Mouse (Mus musculus) erythroblast, adult 5-6 weeks (primary cell): Measurements from ENCODE around the gene Tvp23a. TPM values are rescaled to one million over a fixed set of nuclear protein-coding genes. Genes with fewer than 3 reads are reported as not detected.

ENCODE experiments used
- ATAC-seq: replicated peaks from 2 replicates; pipeline ENCODE4 v1.8.0; 2016; ENCODE audit warnings: moderate number of reproducible peaks, mild to moderate bottlenecking, moderate TSS enrichment, inconsistent platforms; ENCODE audit not compliant: poor library complexity, low FRiP score, severe bottlenecking
- total RNA-seq, 2 experiments: library from RNA; stranded (forward) in 1 of 2; stranded (reverse) in 1 of 2; fragments of 150-400 nt in 1 of 2; fragments of 200-764, 138-1000 nt in 1 of 2; gene quantifications; 2 replicates each; pipeline versions ENCODE4 v1.2.3 to v1.2.4; 2015 to 2017; ENCODE audit warnings: low replicate concordance in 2 of 2

The Tvp23a gene
- total RNA-seq (2015; ENCODE audit: low replicate concordance) (not detected in 2 replicates), total RNA-seq (2017; ENCODE audit: low replicate concordance) (not detected in 2 replicates)

GRCm38 (mm10) chr16:10447264-10447594 lies at the start of gene Tvp23a:
Gene Tvp23a, minus strand, starts transcription at chr16:10447362.
- ATAC-seq, result no peak

DNA sequence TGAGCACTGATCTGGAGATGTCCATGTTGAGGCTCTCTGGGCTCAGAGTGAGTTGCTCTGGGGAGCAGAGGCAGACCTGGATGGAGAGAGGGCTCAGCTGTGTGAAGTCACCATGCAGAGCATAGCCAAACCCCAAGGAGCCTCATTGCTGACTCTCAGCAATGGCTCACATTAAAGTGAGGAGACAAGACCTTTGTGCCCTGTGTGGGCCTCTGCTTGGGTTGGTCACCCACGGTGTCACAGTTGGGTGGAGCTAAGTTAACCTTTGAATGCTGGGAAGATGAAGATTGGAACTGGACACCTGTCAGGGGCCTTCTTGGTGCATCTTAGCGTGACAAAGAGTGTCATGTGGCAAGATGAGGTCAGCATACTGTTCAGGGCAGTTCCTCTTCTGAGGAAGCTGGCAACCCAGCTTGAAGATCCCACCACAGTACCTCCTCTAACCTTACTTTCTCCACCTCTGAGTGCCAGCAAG lies 48.7 kb upstream of the Tvp23a start:
- ATAC-seq, result no peak

GRCm38 (mm10) chr16:10492587-10492986 lies 45.4 kb upstream of the Tvp23a start:
- ATAC-seq, result no peak

DNA sequence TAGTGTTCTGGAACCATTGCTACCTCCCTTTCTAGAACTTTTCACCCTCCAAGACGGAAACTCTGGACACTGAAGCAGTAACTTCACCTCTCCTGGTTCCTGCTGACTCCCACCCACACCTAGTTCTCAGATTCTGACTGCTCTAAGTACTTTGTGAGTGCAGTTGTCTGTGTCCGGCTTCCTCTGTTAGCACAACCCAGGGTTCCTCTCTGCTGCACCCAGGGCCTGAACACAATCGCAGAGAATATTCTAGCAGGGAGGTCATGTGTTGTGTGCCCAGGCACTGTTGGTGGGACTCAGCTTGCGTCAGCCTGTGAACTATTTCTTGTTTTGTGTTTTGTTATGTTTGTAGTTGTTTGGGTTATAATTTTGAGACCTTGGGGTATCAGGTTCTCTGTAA lies 44.6 kb upstream of the Tvp23a start:
- ATAC-seq, result no peak

- ATAC-seq, result no peak
Observed at GRCm38 (mm10) chr16:10490503-10491150, 43.5 kb upstream of the Tvp23a start.

DNA sequence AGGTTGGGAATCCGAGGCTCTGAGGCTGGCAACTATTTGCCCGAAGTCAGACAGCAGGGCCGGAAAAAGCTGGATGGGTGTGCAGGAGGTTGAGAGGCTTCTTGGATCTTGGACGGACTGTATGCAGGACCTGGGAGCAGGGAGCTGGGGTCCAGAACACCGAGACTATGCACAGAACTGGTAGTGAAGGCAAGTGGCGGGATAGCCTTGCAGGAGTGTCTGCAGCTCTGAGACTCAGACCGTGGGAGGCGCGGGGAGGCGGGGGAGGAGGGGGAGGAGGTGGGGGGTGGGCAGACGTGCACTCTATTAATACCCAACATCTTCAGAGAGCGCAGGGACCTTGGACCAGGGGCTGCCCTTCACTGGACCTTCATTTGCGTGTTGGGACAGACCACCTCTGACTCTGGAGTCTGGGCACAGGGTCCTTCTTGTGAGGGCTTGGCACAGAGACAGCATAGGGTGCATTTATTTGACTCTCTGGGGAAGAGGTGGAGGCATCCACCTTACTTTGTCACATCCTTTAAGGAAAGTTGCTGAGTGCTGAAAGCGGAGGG lies 42.8 kb upstream of the Tvp23a start:
- no peak for ATAC-seq

GRCm38 (mm10) chr16:10489483-10489882 lies 42.3 kb upstream of the Tvp23a start:
- ATAC-seq, result no peak

DNA sequence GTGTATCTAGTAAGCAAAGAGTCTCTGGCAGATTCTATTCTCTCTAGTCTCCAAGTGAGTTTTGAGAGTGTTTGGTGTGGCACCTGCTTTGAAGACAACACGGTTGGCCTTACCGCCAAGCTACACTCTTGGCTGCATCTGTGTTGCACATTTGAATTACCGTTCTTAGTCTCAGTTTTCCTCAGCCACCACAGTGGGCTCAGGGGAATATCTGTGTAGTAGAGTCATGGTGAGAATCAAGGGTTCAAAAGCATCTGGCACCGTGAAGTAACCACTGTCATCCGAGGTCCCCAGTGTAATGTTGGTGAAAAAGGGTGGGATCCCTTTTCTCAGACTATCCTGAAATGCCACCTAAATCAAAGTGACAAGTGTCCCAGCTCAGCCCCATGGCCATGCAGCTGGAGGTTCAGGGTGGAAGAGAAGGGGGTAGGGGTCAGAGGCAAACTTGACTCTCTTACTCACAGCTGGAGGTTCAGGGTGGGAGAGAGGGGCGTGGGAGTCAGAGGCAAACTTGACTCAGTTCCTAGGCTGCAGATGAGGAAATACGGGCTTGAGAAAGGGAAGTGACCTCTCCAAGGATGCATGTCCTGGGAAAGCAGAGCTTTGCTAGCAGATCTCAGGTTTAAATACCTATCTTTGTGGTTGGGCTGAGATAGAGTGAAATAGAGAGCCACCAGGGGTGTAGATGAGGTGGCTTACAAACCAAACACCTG lies 41.8 kb upstream of the Tvp23a start:
- no peak for ATAC-seq

GRCm38 (mm10) chr16:10487895-10488493 lies 40.8 kb upstream of the Tvp23a start:
- ATAC-seq, result no peak

DNA sequence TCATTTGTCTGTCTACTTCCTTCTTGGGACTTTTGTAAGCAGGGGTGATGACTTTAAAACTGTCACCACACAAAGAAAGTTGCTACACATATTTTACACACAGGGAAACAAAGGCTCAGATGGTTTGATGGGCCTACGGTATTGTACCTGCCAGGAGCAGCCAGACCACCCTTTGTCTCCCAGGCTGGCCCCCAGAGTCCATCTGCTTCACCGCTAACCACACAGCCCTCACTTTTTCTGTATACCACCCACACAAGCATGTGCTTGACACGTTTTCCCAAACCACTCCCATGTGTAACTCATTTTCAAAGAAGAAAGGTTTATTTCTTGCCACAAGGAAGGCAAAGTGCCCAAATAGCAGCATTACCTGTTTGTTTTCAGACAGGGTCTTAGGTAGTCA lies 39.8 kb upstream of the Tvp23a start:
- no peak for ATAC-seq

DNA sequence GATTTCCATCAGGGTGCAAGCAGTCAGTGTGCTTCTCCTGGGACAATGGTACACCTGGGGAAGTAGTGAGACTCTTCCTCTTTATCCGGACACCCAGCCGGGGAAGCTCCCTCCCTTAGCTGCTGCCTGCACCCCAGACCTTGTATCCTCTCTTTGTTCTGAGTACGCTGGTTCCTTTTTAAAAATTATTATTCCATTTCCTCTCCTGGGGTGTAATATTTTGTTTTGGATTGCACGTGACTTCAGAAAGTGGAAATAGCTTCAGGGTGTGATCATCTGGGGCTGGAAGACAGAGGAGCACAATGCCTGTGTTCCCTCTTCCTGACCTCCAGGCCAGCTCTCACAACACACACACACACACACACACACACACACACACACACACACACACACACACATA lies 35.2 kb upstream of the Tvp23a start:
- no peak for ATAC-seq

GRCm38 (mm10) chr16:10479857-10480256 lies 32.7 kb upstream of the Tvp23a start, which contains the start of gene Ciita:
Gene Ciita, plus strand, starts transcription at chr16:10480059.
- no peak for ATAC-seq

- no peak for ATAC-seq
Observed at GRCm38 (mm10) chr16:10475919-10476318, 28.8 kb upstream of the Tvp23a start.

DNA sequence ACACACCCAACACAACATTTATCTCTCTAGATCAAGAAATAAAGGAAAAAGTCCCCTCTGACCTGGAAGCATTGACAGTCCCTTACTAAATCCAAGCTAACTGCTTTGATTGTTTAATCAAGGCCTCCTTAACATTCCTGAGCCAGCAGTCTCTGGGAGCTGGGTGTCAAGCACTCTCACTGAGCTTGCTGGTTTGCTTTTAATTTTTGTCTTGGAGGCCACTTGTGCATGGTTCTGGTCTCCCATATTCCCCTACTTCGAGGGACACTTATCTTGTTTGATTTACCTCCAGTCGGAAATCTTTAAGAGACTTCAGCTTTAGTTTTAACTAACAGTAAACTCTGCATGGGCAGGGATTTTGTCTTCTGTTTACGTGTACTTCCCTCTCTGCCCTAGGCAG lies 27.8 kb upstream of the Tvp23a start:
- no peak for ATAC-seq

GRCm38 (mm10) chr16:10471950-10472349 lies 24.8 kb upstream of the Tvp23a start:
- no peak for ATAC-seq

GRCm38 (mm10) chr16:10468201-10468600 lies 21.0 kb upstream of the Tvp23a start:
- ATAC-seq, result no peak

DNA sequence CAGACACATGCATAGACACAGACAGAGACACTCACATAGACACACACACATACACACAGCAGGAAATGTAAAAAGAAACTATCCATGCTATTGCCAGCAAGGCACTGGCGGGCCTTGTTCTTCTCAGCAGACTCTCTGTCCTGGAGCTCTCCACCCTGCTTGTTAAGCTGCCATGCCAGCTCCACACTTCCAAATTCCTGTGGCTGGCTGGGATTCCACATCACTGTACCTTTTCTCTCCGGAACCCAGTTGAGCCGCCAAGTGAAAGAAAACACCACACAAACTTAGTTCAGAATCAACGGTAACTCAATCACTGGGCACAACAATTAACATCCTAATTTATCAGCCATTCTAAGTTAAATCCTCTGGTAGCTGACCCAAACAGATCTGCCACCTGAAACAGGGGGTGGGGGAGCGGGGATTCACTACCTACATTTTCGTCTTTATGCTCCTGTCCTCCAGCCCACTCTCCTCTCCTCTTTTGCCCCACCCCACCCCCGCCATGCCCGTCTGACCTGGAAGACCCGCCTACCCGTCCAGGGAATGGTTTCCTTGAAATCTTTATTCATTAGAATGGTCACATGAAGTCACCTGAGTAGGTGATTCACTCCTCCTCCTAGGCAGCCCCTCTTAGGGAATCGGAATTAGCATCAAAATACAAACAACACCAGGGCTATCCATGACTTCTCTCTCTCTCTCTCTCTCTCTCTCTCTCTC lies 20.4 kb upstream of the Tvp23a start:
- ATAC-seq, result no peak

DNA sequence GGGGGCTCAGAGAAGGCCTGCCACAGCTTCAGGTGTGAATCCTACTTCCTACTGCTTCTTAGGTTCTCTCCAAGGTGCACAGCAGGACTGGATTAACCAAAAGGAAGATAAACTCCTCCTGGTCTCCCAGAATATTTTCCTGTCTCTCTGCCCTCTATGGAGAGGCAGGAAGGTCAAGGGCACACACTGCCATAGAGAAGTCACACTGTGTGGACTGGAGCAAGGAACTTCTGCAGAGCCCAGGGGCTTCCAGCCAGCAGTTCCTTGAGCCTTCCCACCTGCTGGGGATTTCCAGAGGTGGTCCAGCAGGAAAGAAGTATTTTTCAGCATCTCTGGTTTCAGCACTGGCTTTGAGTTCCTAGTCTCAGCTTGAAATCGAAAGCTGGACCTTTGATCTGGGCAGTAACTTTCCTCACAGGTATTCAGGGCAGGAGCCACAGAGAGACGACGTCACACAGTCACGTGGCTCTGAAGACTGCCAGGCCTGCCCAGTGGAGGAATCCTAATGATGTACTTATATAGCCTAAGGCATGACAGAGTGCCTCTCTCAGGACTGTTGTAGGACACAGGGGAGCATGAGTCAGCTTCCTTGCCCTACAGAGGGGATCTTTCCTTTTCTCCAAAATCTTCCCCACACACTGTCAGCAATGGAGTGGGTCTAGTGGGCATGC lies 18.0 kb upstream of the Tvp23a start:
- ATAC-seq, result no peak

- no peak for ATAC-seq
Observed at GRCm38 (mm10) chr16:10461178-10461577, 14.0 kb upstream of the Tvp23a start.

DNA sequence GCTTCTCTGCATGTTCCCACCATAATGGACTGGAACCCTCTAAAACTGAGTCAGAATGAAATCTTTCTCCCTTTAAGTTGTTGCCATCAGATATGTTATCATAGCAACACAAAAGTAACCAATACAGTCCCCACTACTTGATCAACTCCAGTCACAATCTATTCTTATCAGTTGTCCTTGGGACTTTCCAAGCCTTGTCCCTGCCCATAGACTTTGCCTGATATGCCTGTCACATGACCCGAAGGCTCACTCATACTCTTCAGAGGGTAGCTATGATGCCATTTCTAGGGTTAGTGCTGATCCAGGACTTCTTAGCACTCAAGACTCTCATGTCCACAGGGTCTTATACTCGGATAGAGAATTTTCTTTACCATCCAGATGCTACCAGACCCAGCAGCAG lies 13.0 kb upstream of the Tvp23a start:
- no peak for ATAC-seq
